Mouse (Mus musculus) C2C12 (cell line): ENCODE results near the gene Zkscan1. TPM values are rescaled to one million over a fixed set of nuclear protein-coding genes. Genes with fewer than 3 reads are reported as not detected.
"Not testable (repeated sequence)": the region's sequence is repeated elsewhere in the genome, so short reads cannot be mapped to it uniquely, and the experiment has no call there.

ENCODE experiments used
- H3K27me3 ChIP-seq: one replicate; pipeline ENCODE4 v1.6.1; 2011; ENCODE audit not compliant: control insufficient read depth, insufficient read depth, insufficient read length
- H3K36me3 ChIP-seq: one replicate; pipeline ENCODE4 v1.6.1; 2011; ENCODE audit not compliant: control insufficient read depth, insufficient read depth
- H3K4me3 ChIP-seq: one replicate; pipeline ENCODE4 v1.5.1; 2011; ENCODE audit warnings: mild to moderate bottlenecking, control low read depth; ENCODE audit not compliant: poor library complexity, insufficient read depth, severe bottlenecking
- H3K79me2 ChIP-seq: one replicate; pipeline ENCODE4 v1.6.1; 2011; ENCODE audit not compliant: control insufficient read depth, insufficient read depth
- H3K79me3 ChIP-seq: one replicate; pipeline ENCODE4 v1.6.1; 2011; ENCODE audit warnings: low read depth, control low read depth
- H3ac ChIP-seq: one replicate; pipeline ENCODE3; 2011; ENCODE audit warnings: low read depth; ENCODE audit not compliant: control insufficient read depth, insufficient read length
- CEBPB ChIP-seq: IDR thresholded peaks from one replicate; pipeline ENCODE4 v1.6.1; 2011; ENCODE audit warnings: low read depth, mild to moderate bottlenecking, control low read depth, moderate library complexity
- CTCF ChIP-seq: IDR thresholded peaks from one replicate; pipeline ENCODE4 v1.5.1; 2011; ENCODE audit not compliant: control insufficient read depth, insufficient read depth, insufficient read length
- FOSL1 ChIP-seq: IDR thresholded peaks from one replicate; pipeline ENCODE4 v1.8.0; 2011; ENCODE audit warnings: mild to moderate bottlenecking, low read length; ENCODE audit not compliant: poor library complexity, insufficient read depth, severe bottlenecking
- MAX ChIP-seq: IDR thresholded peaks from one replicate; pipeline ENCODE4 v1.6.1; 2011; ENCODE audit warnings: mild to moderate bottlenecking, control low read depth
- MYOD1 ChIP-seq: IDR thresholded peaks from one replicate; pipeline ENCODE4 v1.6.1; 2011; ENCODE audit warnings: low read depth; ENCODE audit not compliant: control insufficient read depth, insufficient read length
- MYOG ChIP-seq: IDR thresholded peaks from one replicate; pipeline ENCODE4 v1.6.1; 2011; ENCODE audit not compliant: control insufficient read depth, insufficient read length; ENCODE audit errors: extremely low read depth
- USF1 ChIP-seq: IDR thresholded peaks from one replicate; pipeline ENCODE4 v1.6.1; 2011; ENCODE audit warnings: low read depth, mild to moderate bottlenecking, control low read depth, moderate library complexity
- polyA plus RNA-seq: library from polyadenylated mRNA; unstranded; fragments of >200 nt; fragmentation: generic; extraction: Trizol; gene quantifications from one replicate; pipeline ENCODE4 v1.2.1, GENCODE M21; 2012; ENCODE audit warnings: missing spikeins

Gene Zkscan1
- polyA plus RNA-seq, 1 experiment, result 3.7 TPM

GRCm38 (mm10) chr5:138104976-138105375 is 20.1 kb downstream of the Zkscan1 start:
- H3K4me3 ChIP-seq, result no peak overlapping the region
- no peaks in the 10 kb centered on the region for H3K79me2 ChIP-seq
- TF ChIP-seq FOSL1, result no peak
- TF ChIP-seq USF1, result no peak
- TF ChIP-seq MYOG, result no peak
- no peak for TF ChIP-seq MYOD1
- no peak for TF ChIP-seq MAX
- TF ChIP-seq CTCF, result no peak
- no peak for TF ChIP-seq CEBPB
- no peaks in the 10 kb centered on the region for H3K27me3 ChIP-seq
- H3ac ChIP-seq, result no peak overlapping the region
- peaks cover 31% of the 10 kb centered on the region for H3K36me3 ChIP-seq
- H3K79me3 ChIP-seq, result no peaks in the 10 kb centered on the region

- Histone ChIP-seq H3K79me3 (no peaks in the 10 kb centered on the region), H3K79me2 (no peaks in the 10 kb centered on the region), H3ac (no peak overlapping the region), H3K4me3 (no peak overlapping the region), H3K27me3 (no peaks in the 10 kb centered on the region), H3K36me3 (peaks cover 12% of the 10 kb centered on the region)
- no peak for TF ChIP-seq CTCF
- no peak for TF ChIP-seq MYOD1
- TF ChIP-seq MAX, result no peak
- no peak for TF ChIP-seq MYOG
- TF ChIP-seq FOSL1, result no peak
- no peak for TF ChIP-seq CEBPB
- TF ChIP-seq USF1, result no peak
These were observed 22.2 kb downstream of the Zkscan1 start for GRCm38 (mm10) chr5:138107130-138107529.

GRCm38 (mm10) chr5:138109847-138110396 is 25.0 kb downstream of the Zkscan1 start:
- not testable (repeated sequence) for H3K79me2 ChIP-seq, H3K79me3 ChIP-seq, H3ac ChIP-seq, H3K27me3 ChIP-seq, H3K4me3 ChIP-seq, H3K36me3 ChIP-seq

GRCm38 (mm10) chr5:138116255-138117198 is 31.6 kb downstream of the Zkscan1 start, which contains the start of gene Zscan21:
Gene Zscan21, plus strand, starts transcription at chr5:138116903.
- no peak for TF ChIP-seq CTCF
- TF ChIP-seq MYOG, result no peak
- TF ChIP-seq MAX, result no peak
- no peak for TF ChIP-seq USF1
- no peak for TF ChIP-seq FOSL1
- no peak for TF ChIP-seq CEBPB
- no peak for TF ChIP-seq MYOD1
- Histone ChIP-seq H3K27me3 (no peaks in the 10 kb centered on the region), H3K79me3 (peaks cover 20% of the 10 kb centered on the region), H3K36me3 (no peaks in the 10 kb centered on the region), H3ac (peak within 1 kb of the TSS; percentile 70), H3K4me3 (peak within 1 kb of the TSS; percentile 48), H3K79me2 (peaks cover 32% of the 10 kb centered on the region)

- H3K79me3 ChIP-seq, result peaks cover 20% of the 10 kb centered on the region
- peak overlapping the region; percentile 48 for H3K4me3 ChIP-seq
- no peaks in the 10 kb centered on the region for H3K36me3 ChIP-seq
- H3K27me3 ChIP-seq, result no peaks in the 10 kb centered on the region
- peak overlapping the region; percentile 70 for H3ac ChIP-seq
- peaks cover 32% of the 10 kb centered on the region for H3K79me2 ChIP-seq
- TF ChIP-seq MYOD1 (no peak), CEBPB (no peak), CTCF (no peak), USF1 (no peak), MYOG (no peak), MAX (no peak), FOSL1 (no peak)
These were observed 32.5 kb downstream of the Zkscan1 start for GRCm38 (mm10) chr5:138117199-138118015.
